Mouse (Mus musculus) lung, embryonic 16.5 days (tissue): ENCODE results near the gene Fcer1g. TPM values are rescaled to one million over a fixed set of nuclear protein-coding genes. Genes with fewer than 3 reads are reported as not detected.
A peak's percentile ranks its signal among the peaks of the same experiment; 100 is the strongest.
"Not testable (repeated sequence)": the region's sequence is repeated elsewhere in the genome, so short reads cannot be mapped to it uniquely, and the experiment has no call there.

Source experiments
- ATAC-seq: fragments of 200-750 bp; cut with Nextera tagmentation; 2 replicates; pipeline ENCODE4 v1.8.0; 2017; ENCODE audit warnings: low read depth, mild to moderate bottlenecking, moderate library complexity
- H3K27ac ChIP-seq: fragments of 300-500 bp; sonication (generic); 2 replicates; pipeline ENCODE4 v1.5.1; 2014; ENCODE audit warnings: mild to moderate bottlenecking, control low read depth, low read length
- H3K27me3 ChIP-seq: fragments of 300-500 bp; sonication (generic); 2 replicates; pipeline ENCODE4 v1.6.1; 2014; ENCODE audit warnings: low read depth, low read length, mixed read lengths; ENCODE audit not compliant: control insufficient read depth, insufficient read depth
- H3K36me3 ChIP-seq: fragments of 300-500 bp; sonication (generic); 2 replicates; pipeline ENCODE4 v1.6.1; 2014; ENCODE audit warnings: low read length; ENCODE audit not compliant: control insufficient read depth, insufficient read depth
- H3K4me1 ChIP-seq: fragments of 300-500 bp; sonication (generic); replicated peaks from 2 replicates; pipeline ENCODE4 v1.6.1; 2014; ENCODE audit warnings: low read length, mixed read lengths; ENCODE audit not compliant: control insufficient read depth, insufficient read depth
- H3K4me2 ChIP-seq: fragments of 300-500 bp; sonication (generic); 2 replicates; pipeline ENCODE4 v1.6.1; 2014; ENCODE audit warnings: low read depth, low read length, control low read depth
- H3K4me3 ChIP-seq: fragments of 300-500 bp; sonication (generic); 2 replicates; pipeline ENCODE4 v1.5.1; 2014; ENCODE audit warnings: mild to moderate bottlenecking, low read length, control low read depth
- H3K9ac ChIP-seq: fragments of 300-500 bp; sonication (generic); 2 replicates; pipeline ENCODE4 v1.6.1; 2014; ENCODE audit warnings: low read length, control low read depth
- H3K9me3 ChIP-seq: fragments of 300-500 bp; sonication (generic); 2 replicates; pipeline ENCODE4 v1.6.1; 2016; ENCODE audit warnings: low read length; ENCODE audit not compliant: control insufficient read depth
- WGBS: fragments of 180-500 bp; shearing (Covaris S2); extraction: QIAGEN DNeasy Blood & Tissue Kit; methylation state at CpG from one replicate; pipeline ENCODE4 v1.1.7; 2014; 5-methylcytosine and 5-hydroxymethylcytosine counted together
- polyA plus RNA-seq: library from polyadenylated mRNA; unstranded; fragments of >200 nt; fragmentation: Nextera tagmentation; extraction: Ambion mirVana; gene quantifications from 2 replicates; pipeline ENCODE4 v1.2.1, GENCODE M21; 2015

Gene Fcer1g
- polyA plus RNA-seq, 1 experiment from 2014 or later: 52.8 TPM

- H3K36me3 ChIP-seq: peaks cover 11% of the 10 kb centered on the region; the same call in 1 of the 2 replicates
- H3K4me3 ChIP-seq: no peak overlapping the region
- no peaks in the 10 kb centered on the region for H3K9me3 ChIP-seq
- 0 out of 2 replicates have a peak overlapping the region, but pooled peaks have one; percentile 8 for H3K4me2 ChIP-seq
- no peak overlapping the region for H3K9ac ChIP-seq
- ATAC-seq: no peak
- H3K27ac ChIP-seq: peak overlapping the region; percentile 96
- H3K27me3 ChIP-seq: no peaks in the 10 kb centered on the region
- peaks cover 48% of the 10 kb centered on the region for H3K4me1 ChIP-seq
- WGBS: 60% methylated on average over 3 of the region's 3 CpGs
Measured at GRCm38 (mm10) chr1:171248386-171249226, 14.4 kb upstream of the Fcer1g start.

- peak overlapping the region; percentile 64 for H3K4me2 ChIP-seq
- no peak for ATAC-seq
- H3K27ac ChIP-seq: peak overlapping the region; percentile 96
- peaks cover 18% of the 10 kb centered on the region for H3K36me3 ChIP-seq
- no peaks in the 10 kb centered on the region for H3K27me3 ChIP-seq
- peak overlapping the region; percentile 64; the same call in 1 of the 2 replicates for H3K9ac ChIP-seq
- 28% methylated on average over 4 of the region's 4 CpGs for WGBS
- H3K9me3 ChIP-seq: no peaks in the 10 kb centered on the region
- H3K4me1 ChIP-seq: peaks cover 48% of the 10 kb centered on the region
- H3K4me3 ChIP-seq: peak overlapping the region; percentile 93
Measured at GRCm38 (mm10) chr1:171247916-171248315, 13.8 kb upstream of the Fcer1g start.

GRCm38 (mm10) chr1:171247453-171247841, 13.3 kb upstream of the Fcer1g start:
- Histone ChIP-seq H3K9ac (peak overlapping the region; percentile 64), H3K27me3 (no peaks in the 10 kb centered on the region), H3K27ac (peak overlapping the region; percentile 96), H3K4me1 (peaks cover 48% of the 10 kb centered on the region), H3K9me3 (no peaks in the 10 kb centered on the region), H3K4me3 (peak overlapping the region; percentile 93), H3K4me2 (peak overlapping the region; percentile 64), H3K36me3 (peaks cover 21% of the 10 kb centered on the region)
- peak; percentile 3 for ATAC-seq
- WGBS: 7% methylated on average over 13 of the region's 13 CpGs

- Histone ChIP-seq H3K27me3 (no peaks in the 10 kb centered on the region), H3K36me3 (peaks cover 25% of the 10 kb centered on the region), H3K9ac (peak overlapping the region; percentile 94), H3K9me3 (no peaks in the 10 kb centered on the region), H3K4me3 (peak overlapping the region; percentile 93), H3K27ac (peak overlapping the region; percentile 96), H3K4me2 (peak overlapping the region; percentile 81), H3K4me1 (peaks cover 45% of the 10 kb centered on the region)
- peak; percentile 92 for ATAC-seq
- 0% methylated on average over 41 of the region's 41 CpGs for WGBS
Measured at GRCm38 (mm10) chr1:171246709-171247452, 12.7 kb upstream of the Fcer1g start.

- WGBS: 77% methylated on average over 8 of the region's 8 CpGs
- no peak overlapping the region for H3K9ac ChIP-seq
- no peak for ATAC-seq
- no peaks in the 10 kb centered on the region for H3K9me3 ChIP-seq
- H3K36me3 ChIP-seq: peaks cover 31% of the 10 kb centered on the region
- no peaks in the 10 kb centered on the region for H3K27me3 ChIP-seq
- no peak overlapping the region for H3K4me3 ChIP-seq
- no peak overlapping the region for H3K4me2 ChIP-seq
- H3K4me1 ChIP-seq: peaks cover 32% of the 10 kb centered on the region
- H3K27ac ChIP-seq: no peak overlapping the region
Measured at GRCm38 (mm10) chr1:171245353-171245752, 11.2 kb upstream of the Fcer1g start.

- H3K4me2 ChIP-seq: not testable (repeated sequence)
- peaks cover 57% of the 10 kb centered on the region for H3K36me3 ChIP-seq
- WGBS: 84% methylated on average over 12 of the region's 12 CpGs
Measured at GRCm38 (mm10) chr1:171241952-171242351, 7.8 kb upstream of the Fcer1g start.

GRCm38 (mm10) chr1:171240911-171241310, 6.7 kb upstream of the Fcer1g start:
- Histone ChIP-seq H3K36me3 (peaks cover 65% of the 10 kb centered on the region), H3K4me3 (no peak overlapping the region), H3K4me2 (no peak overlapping the region), H3K4me1 (peaks cover 5% of the 10 kb centered on the region), H3K27ac (no peak overlapping the region), H3K9ac (no peak overlapping the region), H3K27me3 (no peaks in the 10 kb centered on the region), H3K9me3 (no peaks in the 10 kb centered on the region)
- no peak for ATAC-seq
- 88% methylated on average over 10 of the region's 10 CpGs for WGBS

More at GRCm38 (mm10) chr1:171241952-171242351, 7.8 kb upstream of the Fcer1g start:
- not testable (repeated sequence) for H3K4me3 ChIP-seq, H3K4me1 ChIP-seq, ATAC-seq, H3K27me3 ChIP-seq, H3K27ac ChIP-seq, H3K9me3 ChIP-seq, H3K9ac ChIP-seq

GRCm38 (mm10) chr1:171239992-171240744, 6.0 kb upstream of the Fcer1g start:
- H3K9me3 ChIP-seq: no peaks in the 10 kb centered on the region
- H3K36me3 ChIP-seq: peaks cover 72% of the 10 kb centered on the region
- H3K4me2 ChIP-seq: no peak overlapping the region
- no peak overlapping the region for H3K27ac ChIP-seq
- no peaks in the 10 kb centered on the region for H3K27me3 ChIP-seq
- 65% methylated on average over 15 of the region's 15 CpGs for WGBS
- no peak overlapping the region for H3K9ac ChIP-seq
- H3K4me1 ChIP-seq: no peaks in the 10 kb centered on the region
- ATAC-seq: no peak
- no peak overlapping the region for H3K4me3 ChIP-seq
